Mouse (Mus musculus): Measurements from ENCODE around the gene Evl.

Gene Evl

GRCm38 (mm10) chr12:108591586-108591985 is 37.1 kb downstream of the Evl start:
- no peak for DNase-seq

- DNase-seq, result no peak
These were observed 38.3 kb downstream of the Evl start for GRCm38 (mm10) chr12:108592866-108593265.

- no peak for DNase-seq
These were observed 46.3 kb downstream of the Evl start for GRCm38 (mm10) chr12:108600864-108601263.

GRCm38 (mm10) chr12:108601326-108601725 is 46.8 kb downstream of the Evl start:
- DNase-seq, result no peak

GRCm38 (mm10) chr12:108604546-108604945 is 50.0 kb downstream of the Evl start:
- DNase-seq, result no peak

GRCm38 (mm10) chr12:108605521-108606281 is 51.2 kb downstream of the Evl start:
- DNase-seq, result no peak

- DNase-seq, result no peak
These were observed 51.8 kb downstream of the Evl start for GRCm38 (mm10) chr12:108606321-108606720.

- DNase-seq, result no peak
These were observed 54.9 kb downstream of the Evl start for GRCm38 (mm10) chr12:108609446-108609845.

- DNase-seq, result peak; percentile 40
These were observed 55.7 kb downstream of the Evl start for GRCm38 (mm10) chr12:108610255-108610654.

- peak; percentile 79 for DNase-seq
These were observed 58.6 kb downstream of the Evl start for GRCm38 (mm10) chr12:108613081-108613480.

- DNase-seq, result no peak
These were observed 63.0 kb downstream of the Evl start for GRCm38 (mm10) chr12:108617511-108617910.

GRCm38 (mm10) chr12:108619853-108620416 is 65.4 kb downstream of the Evl start:
- no peak for DNase-seq

- DNase-seq, result no peak
These were observed 67.9 kb downstream of the Evl start for GRCm38 (mm10) chr12:108622406-108622805.

GRCm38 (mm10) chr12:108629556-108629955 is 75.0 kb downstream of the Evl start:
- no peak for DNase-seq

GRCm38 (mm10) chr12:108630741-108631688 is 76.5 kb downstream of the Evl start:
- DNase-seq, result no peak

- no peak for DNase-seq
These were observed 78.0 kb downstream of the Evl start for GRCm38 (mm10) chr12:108632501-108632900.

GRCm38 (mm10) chr12:108634031-108634430 is 79.5 kb downstream of the Evl start:
- no peak for DNase-seq

GRCm38 (mm10) chr12:108635501-108635900 is 81.0 kb downstream of the Evl start:
- no peak for DNase-seq

GRCm38 (mm10) chr12:108637440-108637839 is 82.9 kb downstream of the Evl start:
- DNase-seq, result no peak

GRCm38 (mm10) chr12:108639126-108639525 is 84.6 kb downstream of the Evl start:
- DNase-seq, result no peak

GRCm38 (mm10) chr12:108642019-108642418 is 87.5 kb downstream of the Evl start:
- no peak for DNase-seq

- no peak for DNase-seq
These were observed 91.7 kb downstream of the Evl start for GRCm38 (mm10) chr12:108646234-108646633.

GRCm38 (mm10) chr12:108647784-108648183 is 93.3 kb downstream of the Evl start:
- DNase-seq, result no peak

All from lung, postnatal 10 days (tissue).